Mouse (Mus musculus) erythroblast, embryonic 14.5 days (primary cell): ENCODE measurements around the gene Arhgap8.

Source experiments
- GATA1 ChIP-seq: IDR thresholded peaks from 2 replicates; pipeline ENCODE4 v1.6.1; 2012; ENCODE audit warnings: low read length, inconsistent platforms, mixed read lengths
- TAL1 ChIP-seq: IDR thresholded peaks from 3 replicates; pipeline ENCODE4 v1.6.1; 2012; ENCODE audit warnings: low read length, inconsistent platforms, mixed read lengths

DNA sequence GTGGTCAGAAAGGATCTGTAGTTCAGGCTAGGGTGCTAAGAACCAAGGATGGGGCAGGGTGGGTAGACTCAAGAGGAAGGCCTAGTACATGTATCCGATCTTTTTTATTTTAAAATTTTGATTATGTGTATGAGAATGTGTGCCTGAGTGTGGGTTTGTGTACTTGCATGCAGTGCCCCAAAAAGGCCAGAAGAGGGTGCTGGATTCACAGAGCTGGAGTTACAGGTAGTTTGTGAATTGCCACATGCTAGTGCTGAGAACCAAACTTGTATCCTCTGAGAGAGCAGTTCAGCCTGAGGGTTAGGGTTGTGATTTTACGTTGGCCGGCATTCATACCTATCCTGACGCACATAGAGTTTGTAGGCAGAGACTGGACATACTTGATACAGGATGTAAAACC lies 40.8 kb upstream of the Arhgap8 start:
- TF ChIP-seq GATA1: no peak
- no peak for TF ChIP-seq TAL1
